Mouse (Mus musculus) stomach, postnatal 0 days (tissue): ENCODE measurements around the gene Casc1.

Experiments used
- CTCF ChIP-seq: IDR thresholded peaks from 2 replicates; pipeline ENCODE4 v1.5.1; 2016; ENCODE audit warnings: antibody characterized with exemption, low read depth, mild to moderate bottlenecking, moderate library complexity
- EP300 ChIP-seq: optimal IDR thresholded peaks from 2 replicates; pipeline ENCODE3; 2016; ENCODE audit warnings: antibody characterized with exemption

DNA sequence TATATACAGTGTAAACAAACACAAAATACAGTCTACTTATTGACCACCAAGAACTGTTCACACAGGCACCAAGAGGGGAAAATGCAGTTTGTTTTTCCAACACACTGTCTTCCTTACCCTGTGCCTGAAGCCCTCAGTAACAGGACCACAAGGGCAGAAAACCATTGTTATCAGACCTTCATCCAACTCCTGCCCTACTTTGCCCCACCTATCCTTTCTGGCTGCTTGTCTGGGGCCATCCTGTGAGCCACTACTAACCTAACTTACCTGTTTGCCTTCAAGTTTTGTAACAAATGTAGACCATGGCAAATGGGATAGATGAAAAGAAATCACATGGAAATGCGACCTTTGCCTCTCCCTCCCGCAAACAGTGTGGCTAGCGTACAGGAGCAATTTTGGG is 37.1 kb upstream of the Casc1 start:
- no peak for TF ChIP-seq CTCF
- TF ChIP-seq EP300, result no peak
